Mouse (Mus musculus): ENCODE measurements around the gene Slc30a1. TPM values are rescaled to one million over a fixed set of nuclear protein-coding genes. Genes with fewer than 3 reads are reported as not detected.

Gene Slc30a1
- polyA plus RNA-seq (2014; fragmentation: Nextera tagmentation; extraction: Ambion mirVana) = 2.0 and 2.4 TPM in 2 replicates

DNA sequence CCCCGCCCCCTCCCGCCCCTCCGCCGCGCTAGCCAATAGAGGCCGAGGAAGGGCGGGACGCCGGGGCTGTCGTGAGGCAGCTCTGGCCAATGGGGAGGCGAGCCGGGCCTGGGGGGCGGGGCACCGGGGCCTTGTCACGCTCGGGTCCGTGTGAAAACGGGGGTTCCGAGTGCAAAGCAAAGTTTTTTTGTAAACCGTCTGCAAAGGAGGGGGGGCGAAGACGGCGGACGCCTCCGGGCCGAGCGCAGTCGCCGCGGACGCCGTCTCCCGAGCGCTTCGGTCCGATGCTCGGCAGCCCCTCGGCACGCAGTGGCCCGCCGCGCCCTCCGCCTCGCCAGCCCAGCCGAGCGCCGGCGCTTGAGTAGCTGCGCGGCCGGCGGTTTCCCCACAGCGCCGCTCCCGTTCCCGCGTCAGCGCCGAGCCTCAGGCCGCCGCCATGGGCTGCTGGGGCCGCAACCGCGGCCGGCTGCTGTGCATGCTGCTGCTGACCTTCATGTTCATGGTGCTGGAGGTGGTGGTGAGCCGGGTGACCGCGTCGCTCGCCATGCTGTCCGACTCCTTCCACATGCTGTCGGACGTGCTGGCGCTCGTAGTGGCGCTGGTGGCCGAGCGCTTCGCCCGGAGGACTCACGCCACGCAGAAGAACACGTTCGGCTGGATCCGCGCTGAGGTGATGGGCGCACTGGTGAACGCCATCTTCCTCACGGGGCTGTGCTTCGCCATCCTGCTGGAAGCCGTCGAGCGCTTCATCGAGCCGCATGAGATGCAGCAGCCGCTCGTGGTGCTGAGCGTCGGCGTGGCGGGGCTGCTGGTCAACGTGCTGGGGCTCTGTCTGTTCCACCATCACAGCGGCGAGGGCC, at the start of gene Slc30a1:
Slc30a1 (plus strand) TSS at position 197 of the 860 bp plus-strand sequence.
- WGBS = under 1% methylated on average over 95 of the region's 104 CpGs

DNA sequence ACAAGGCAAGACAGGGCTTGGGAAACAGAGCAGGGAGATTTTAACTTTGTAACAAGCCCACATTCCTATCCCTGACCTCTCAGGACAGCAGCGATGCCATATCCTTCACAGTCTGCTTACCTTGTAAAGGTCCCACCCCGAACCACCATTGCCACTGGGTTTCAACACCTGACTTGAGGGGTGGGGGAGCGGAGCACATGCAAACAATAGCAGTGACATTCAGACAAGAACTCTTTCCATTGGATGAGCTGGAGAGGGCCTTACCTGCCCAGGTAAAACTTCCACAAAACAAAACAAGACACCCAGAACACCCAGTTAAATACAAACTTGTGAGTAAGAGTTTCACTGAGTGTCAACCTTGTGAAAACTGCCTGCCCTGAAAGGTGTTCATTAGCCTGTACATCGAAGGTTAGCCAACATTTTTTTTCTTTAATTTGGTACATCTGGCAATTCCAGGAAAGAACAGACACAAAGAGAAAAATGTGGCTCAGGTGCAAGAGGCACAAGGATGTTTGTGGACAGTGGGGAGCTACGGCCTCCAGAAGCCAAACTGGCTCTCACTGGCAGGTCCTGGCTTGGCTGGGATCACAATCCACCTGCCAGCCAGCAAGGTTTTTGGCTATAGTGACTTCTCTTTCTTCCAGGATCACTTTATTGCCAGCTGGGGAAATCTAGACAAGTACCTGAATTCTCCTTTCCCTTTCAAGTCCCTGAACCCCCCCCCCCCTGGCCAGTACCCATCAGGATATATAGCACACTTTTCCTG, 49.5 kb upstream of the Slc30a1 start:
- H3K27ac ChIP-seq (ENCODE audit: low read depth, low read length) = no peak overlapping the region
- H3K4me1 ChIP-seq (ENCODE audit: control insufficient read depth, insufficient read depth, low read length) = peaks cover 5% of the 10 kb centered on the region; the same call in 1 of the 2 replicates
- no peak overlapping the region for H3K4me2 ChIP-seq (replicated peaks; ENCODE audit: low read depth, low read length)
- no peak for ATAC-seq (ENCODE audit: low FRiP score, low TSS enrichment)
- no peaks in the 10 kb centered on the region for H3K9me3 ChIP-seq (ENCODE audit: control insufficient read depth, low read length)
- no peak overlapping the region for H3K4me3 ChIP-seq (ENCODE audit: low read length)
- no peak overlapping the region for H3K9ac ChIP-seq (ENCODE audit: low read depth, low read length)
- H3K27me3 ChIP-seq (ENCODE audit: control insufficient read depth, insufficient read depth, low read length) = no peaks in the 10 kb centered on the region
- no peaks in the 10 kb centered on the region for H3K36me3 ChIP-seq (ENCODE audit: control insufficient read depth, insufficient read depth, low read length)
- 84% methylated on average over 5 of the region's 5 CpGs for WGBS

More for the DNA sequence above, at the start of gene Slc30a1:
- Histone ChIP-seq H3K4me1 (ENCODE audit: control insufficient read depth, insufficient read depth, low read length) (peaks cover 14% of the 10 kb centered on the region), H3K36me3 (ENCODE audit: control insufficient read depth, insufficient read depth, low read length) (peaks cover 9% of the 10 kb centered on the region), H3K27ac (ENCODE audit: low read depth, low read length) (peak within 1 kb of the TSS; percentile 76), H3K27me3 (ENCODE audit: control insufficient read depth, insufficient read depth, low read length) (no peaks in the 10 kb centered on the region), H3K4me3 (ENCODE audit: low read length) (peak within 1 kb of the TSS; percentile 87), H3K9me3 (ENCODE audit: control insufficient read depth, low read length) (no peaks in the 10 kb centered on the region), H3K4me2 (replicated peaks; ENCODE audit: low read depth, low read length) (peak within 1 kb of the TSS; percentile 80), H3K9ac (ENCODE audit: low read depth, low read length) (peak within 1 kb of the TSS; percentile 80)
- ATAC-seq (ENCODE audit: low FRiP score, low TSS enrichment) = peak; percentile 99

DNA sequence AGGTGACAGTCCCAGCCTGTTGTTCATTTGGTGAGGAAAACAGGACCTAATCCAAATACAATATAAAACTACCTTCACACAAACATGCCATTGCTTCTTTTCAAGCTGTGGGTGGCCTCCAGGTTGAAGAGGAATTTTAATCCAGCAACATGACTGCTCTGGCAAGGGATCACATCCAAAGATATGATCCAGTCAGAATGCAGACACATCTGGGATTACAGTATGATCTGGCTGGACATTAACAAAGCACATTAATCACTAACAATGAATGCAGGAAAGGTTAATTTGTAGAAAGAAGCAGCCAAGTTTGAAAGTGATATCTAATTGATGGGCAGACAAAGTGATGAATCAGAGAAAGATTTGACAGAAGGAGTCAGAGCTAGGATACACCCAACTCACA, 48.4 kb upstream of the Slc30a1 start:
- Histone ChIP-seq H3K27ac (ENCODE audit: low read depth, low read length) (no peak overlapping the region), H3K9me3 (ENCODE audit: control insufficient read depth, low read length) (no peaks in the 10 kb centered on the region), H3K4me1 (ENCODE audit: control insufficient read depth, insufficient read depth, low read length) (peaks cover 5% of the 10 kb centered on the region; the same call in 1 of the 2 replicates), H3K27me3 (ENCODE audit: control insufficient read depth, insufficient read depth, low read length) (no peaks in the 10 kb centered on the region), H3K4me3 (ENCODE audit: low read length) (no peak overlapping the region), H3K9ac (ENCODE audit: low read depth, low read length) (no peak overlapping the region), H3K4me2 (replicated peaks; ENCODE audit: low read depth, low read length) (no peak overlapping the region), H3K36me3 (ENCODE audit: control insufficient read depth, insufficient read depth, low read length) (no peaks in the 10 kb centered on the region)
- no peak for ATAC-seq (ENCODE audit: low FRiP score, low TSS enrichment)

DNA sequence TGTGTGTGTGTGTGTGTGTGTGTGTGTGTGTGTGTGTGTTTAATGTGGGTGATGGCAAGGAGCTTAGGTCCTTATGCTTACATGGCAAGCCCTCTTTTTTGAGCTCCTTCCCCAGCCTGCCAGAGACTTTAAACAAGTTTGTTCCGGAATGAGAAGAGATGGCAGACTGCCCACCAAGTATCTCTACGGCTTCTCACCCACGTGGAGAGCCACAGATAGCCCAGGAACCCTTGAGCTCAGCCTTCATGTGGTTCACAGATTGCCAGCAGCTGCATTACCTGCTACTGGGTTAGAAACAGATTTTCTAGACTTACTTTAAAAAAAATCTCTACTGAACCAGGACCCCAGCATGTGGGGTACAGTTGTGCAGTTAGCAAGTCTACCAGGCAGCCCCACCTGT, 46.7 kb upstream of the Slc30a1 start:
- ATAC-seq (ENCODE audit: low FRiP score, low TSS enrichment) = no peak
- no peak overlapping the region for H3K9ac ChIP-seq (ENCODE audit: low read depth, low read length)
- no peaks in the 10 kb centered on the region for H3K36me3 ChIP-seq (ENCODE audit: control insufficient read depth, insufficient read depth, low read length)
- H3K9me3 ChIP-seq (ENCODE audit: control insufficient read depth, low read length) = no peaks in the 10 kb centered on the region
- H3K27ac ChIP-seq (ENCODE audit: low read depth, low read length) = no peak overlapping the region
- no peak overlapping the region for H3K4me3 ChIP-seq (ENCODE audit: low read length)
- no peak overlapping the region for H3K4me2 ChIP-seq (replicated peaks; ENCODE audit: low read depth, low read length)
- peaks cover 5% of the 10 kb centered on the region; the same call in 1 of the 2 replicates for H3K4me1 ChIP-seq (ENCODE audit: control insufficient read depth, insufficient read depth, low read length)
- H3K27me3 ChIP-seq (ENCODE audit: control insufficient read depth, insufficient read depth, low read length) = no peaks in the 10 kb centered on the region
- WGBS = 87% methylated on average over 3 of the region's 3 CpGs

DNA sequence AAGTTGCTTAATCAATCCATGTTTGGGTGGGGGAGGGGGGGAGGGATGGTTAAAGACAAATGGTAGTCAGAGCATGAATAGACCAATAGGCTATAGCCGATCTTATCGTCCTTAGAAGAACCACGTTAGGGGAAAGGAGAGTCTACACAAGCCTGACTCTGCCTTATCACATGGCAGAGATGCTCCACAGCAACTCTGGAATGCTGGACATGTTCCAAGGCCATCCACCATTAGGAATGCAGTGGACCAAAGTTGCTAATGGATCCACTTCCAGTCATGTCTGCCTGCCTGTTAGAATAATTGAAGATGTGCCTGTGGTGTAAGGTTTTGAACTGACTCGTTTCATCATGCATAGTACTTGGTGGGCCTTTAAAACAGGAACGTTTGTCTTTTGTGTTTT, 45.3 kb upstream of the Slc30a1 start:
- Histone ChIP-seq H3K4me2 (replicated peaks; ENCODE audit: low read depth, low read length) (no peak overlapping the region), H3K27me3 (ENCODE audit: control insufficient read depth, insufficient read depth, low read length) (no peaks in the 10 kb centered on the region), H3K36me3 (ENCODE audit: control insufficient read depth, insufficient read depth, low read length) (no peaks in the 10 kb centered on the region), H3K4me3 (ENCODE audit: low read length) (no peak overlapping the region), H3K9me3 (ENCODE audit: control insufficient read depth, low read length) (no peaks in the 10 kb centered on the region), H3K9ac (ENCODE audit: low read depth, low read length) (no peak overlapping the region), H3K27ac (ENCODE audit: low read depth, low read length) (no peak overlapping the region), H3K4me1 (ENCODE audit: control insufficient read depth, insufficient read depth, low read length) (no peaks in the 10 kb centered on the region)
- WGBS = 86% methylated on average over 5 of the region's 5 CpGs
- ATAC-seq (ENCODE audit: low FRiP score, low TSS enrichment) = no peak

DNA sequence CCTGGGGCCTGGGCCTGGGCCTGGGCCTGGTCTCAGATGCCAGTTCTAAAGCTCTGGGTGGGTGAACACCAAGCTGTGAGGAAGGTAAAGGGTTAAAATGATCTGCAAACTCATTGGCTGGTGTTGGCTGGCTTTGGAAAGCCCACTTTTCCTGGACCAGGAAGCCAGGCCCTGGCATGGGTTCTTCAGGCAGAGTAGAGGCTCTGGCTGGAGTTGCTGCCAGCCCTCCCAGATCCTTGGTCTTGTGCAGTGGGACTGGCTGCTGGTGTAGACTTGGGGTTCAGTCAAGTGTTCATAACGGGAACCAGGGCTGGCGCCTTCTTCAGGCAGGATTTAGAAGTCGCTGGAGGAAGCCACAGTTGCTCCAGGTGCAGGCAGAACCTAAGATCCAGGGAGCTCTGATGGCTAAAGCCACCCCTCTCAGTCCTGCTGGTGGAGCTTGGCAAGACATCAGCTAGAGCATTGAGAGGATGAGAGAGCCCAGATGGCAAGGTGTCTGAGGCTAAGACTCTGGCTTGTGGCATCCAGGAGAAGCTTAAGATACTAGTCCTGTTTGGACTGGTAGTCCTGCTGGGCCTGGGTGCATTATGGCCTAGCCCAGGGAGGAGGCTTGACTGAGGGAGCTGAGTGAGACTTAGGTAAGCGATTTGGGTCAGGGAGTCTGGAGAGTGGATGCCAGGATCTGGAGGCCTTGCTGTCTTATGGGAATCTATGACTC, 42.6 kb upstream of the Slc30a1 start:
- Histone ChIP-seq H3K4me3 (ENCODE audit: low read length) (no peak overlapping the region), H3K27ac (ENCODE audit: low read depth, low read length) (no peak overlapping the region), H3K9ac (ENCODE audit: low read depth, low read length) (no peak overlapping the region), H3K36me3 (ENCODE audit: control insufficient read depth, insufficient read depth, low read length) (no peaks in the 10 kb centered on the region), H3K27me3 (ENCODE audit: control insufficient read depth, insufficient read depth, low read length) (no peaks in the 10 kb centered on the region), H3K4me2 (replicated peaks; ENCODE audit: low read depth, low read length) (no peak overlapping the region), H3K4me1 (ENCODE audit: control insufficient read depth, insufficient read depth, low read length) (no peaks in the 10 kb centered on the region), H3K9me3 (ENCODE audit: control insufficient read depth, low read length) (no peaks in the 10 kb centered on the region)
- ATAC-seq (ENCODE audit: low FRiP score, low TSS enrichment) = no peak
- 78% methylated on average over 4 of the region's 4 CpGs for WGBS

DNA sequence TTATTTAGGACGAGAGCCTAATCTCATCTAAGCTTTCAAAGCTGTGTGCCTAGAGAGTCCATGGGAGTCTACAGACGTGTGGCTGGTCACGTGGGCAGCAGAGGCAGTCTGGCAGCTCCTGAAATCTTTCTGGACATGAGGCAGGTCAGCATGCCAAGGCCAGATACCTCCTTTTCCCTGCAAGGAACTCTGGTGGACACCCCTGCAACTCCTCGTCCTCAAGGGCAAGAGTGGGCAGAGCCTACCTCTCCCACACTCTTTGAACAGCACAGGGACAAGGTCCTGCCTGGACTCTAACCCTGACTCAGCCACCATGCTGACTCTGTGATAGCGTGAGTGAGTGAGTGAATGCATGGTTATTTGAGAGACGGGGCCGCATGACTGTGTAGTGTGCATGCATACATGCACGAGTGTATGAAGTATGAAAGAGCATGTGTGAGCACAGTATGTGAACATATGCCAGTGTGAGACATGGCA, 42.0 kb upstream of the Slc30a1 start:
- no peak overlapping the region for H3K9ac ChIP-seq (ENCODE audit: low read depth, low read length)
- ATAC-seq (ENCODE audit: low FRiP score, low TSS enrichment) = no peak
- no peaks in the 10 kb centered on the region for H3K27me3 ChIP-seq (ENCODE audit: control insufficient read depth, insufficient read depth, low read length)
- no peak overlapping the region for H3K27ac ChIP-seq (ENCODE audit: low read depth, low read length)
- WGBS = 91% methylated on average over 8 of the region's 8 CpGs
- no peak overlapping the region for H3K4me2 ChIP-seq (replicated peaks; ENCODE audit: low read depth, low read length)
- H3K4me3 ChIP-seq (ENCODE audit: low read length) = no peak overlapping the region
- H3K9me3 ChIP-seq (ENCODE audit: control insufficient read depth, low read length) = no peaks in the 10 kb centered on the region
- H3K36me3 ChIP-seq (ENCODE audit: control insufficient read depth, insufficient read depth, low read length) = no peaks in the 10 kb centered on the region
- no peaks in the 10 kb centered on the region for H3K4me1 ChIP-seq (ENCODE audit: control insufficient read depth, insufficient read depth, low read length)

DNA sequence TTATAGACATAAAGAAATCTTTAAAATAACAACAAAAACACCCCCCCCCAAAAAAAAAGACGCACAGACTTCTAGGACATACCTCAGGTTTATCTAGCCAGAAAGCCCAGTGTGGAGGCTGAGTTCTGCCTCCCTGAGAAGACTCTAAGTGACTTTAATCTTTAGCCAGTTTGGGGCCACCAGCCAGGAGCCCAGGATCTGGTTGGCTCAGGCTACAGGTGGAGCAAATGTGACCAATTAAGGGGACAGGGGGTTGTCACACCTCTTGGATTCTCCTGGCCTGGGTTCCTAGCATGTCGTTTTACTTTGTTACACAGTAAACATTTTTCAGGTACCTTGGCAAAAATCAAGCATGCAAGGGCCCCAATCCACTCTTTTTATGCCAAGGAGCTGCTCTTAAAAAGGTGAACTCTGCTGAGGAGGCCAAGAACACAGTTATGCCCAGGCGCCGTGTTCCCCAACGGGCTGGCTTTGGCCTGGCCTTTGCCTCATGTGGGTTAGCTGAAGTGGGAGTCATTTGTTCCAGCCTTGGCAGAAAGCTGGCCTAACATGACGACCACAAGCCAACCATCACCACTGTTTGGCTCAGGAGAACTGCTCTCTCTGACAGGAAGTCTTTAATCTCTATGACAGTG, 34.4 kb upstream of the Slc30a1 start:
- H3K9ac ChIP-seq (ENCODE audit: low read depth, low read length) = no peak overlapping the region
- H3K4me1 ChIP-seq (ENCODE audit: control insufficient read depth, insufficient read depth, low read length) = peaks cover 4% of the 10 kb centered on the region; the same call in 1 of the 2 replicates
- H3K4me3 ChIP-seq (ENCODE audit: low read length) = no peak overlapping the region
- WGBS = 74% methylated on average over 6 of the region's 6 CpGs
- no peak overlapping the region for H3K27ac ChIP-seq (ENCODE audit: low read depth, low read length)
- H3K4me2 ChIP-seq (replicated peaks; ENCODE audit: low read depth, low read length) = no peak overlapping the region
- no peaks in the 10 kb centered on the region for H3K36me3 ChIP-seq (ENCODE audit: control insufficient read depth, insufficient read depth, low read length)
- no peaks in the 10 kb centered on the region for H3K27me3 ChIP-seq (ENCODE audit: control insufficient read depth, insufficient read depth, low read length)
- ATAC-seq (ENCODE audit: low FRiP score, low TSS enrichment) = no peak
- no peaks in the 10 kb centered on the region for H3K9me3 ChIP-seq (ENCODE audit: control insufficient read depth, low read length)

All from kidney, embryonic 14.5 days (tissue).